Mouse (Mus musculus): Measurements from ENCODE around the gene C1qtnf2.

The C1qtnf2 gene

DNA sequence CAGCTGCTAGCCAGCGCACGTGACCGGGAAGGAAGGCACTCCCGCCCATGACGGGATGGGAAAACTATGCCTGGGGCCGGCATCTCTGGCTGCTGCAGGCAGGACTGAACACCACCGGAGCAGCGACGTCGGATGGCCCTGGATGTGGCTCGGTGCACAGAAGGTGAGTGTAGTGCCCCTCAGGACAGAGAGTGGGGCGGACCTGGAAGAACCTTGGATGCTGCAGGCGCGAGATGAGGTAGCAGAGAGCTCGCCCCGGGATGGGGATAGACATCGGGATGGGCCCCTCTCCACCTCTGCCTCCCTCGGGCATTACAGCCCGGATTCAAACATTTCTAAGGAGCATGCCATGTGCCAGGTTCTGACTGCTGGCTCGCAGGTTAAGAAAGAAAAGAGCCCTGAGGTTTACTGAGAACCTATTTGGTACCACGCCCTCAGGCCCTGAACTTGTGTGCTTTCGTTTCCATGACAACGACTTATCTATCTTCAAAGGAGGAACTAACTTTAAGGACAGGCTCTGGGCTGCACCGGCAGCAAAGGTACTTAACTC is at the start of gene C1qtnf2:
C1qtnf2 (plus strand) TSS at position 52 of the 550 bp plus-strand sequence.
- peak; percentile 82 for DNase-seq

DNA sequence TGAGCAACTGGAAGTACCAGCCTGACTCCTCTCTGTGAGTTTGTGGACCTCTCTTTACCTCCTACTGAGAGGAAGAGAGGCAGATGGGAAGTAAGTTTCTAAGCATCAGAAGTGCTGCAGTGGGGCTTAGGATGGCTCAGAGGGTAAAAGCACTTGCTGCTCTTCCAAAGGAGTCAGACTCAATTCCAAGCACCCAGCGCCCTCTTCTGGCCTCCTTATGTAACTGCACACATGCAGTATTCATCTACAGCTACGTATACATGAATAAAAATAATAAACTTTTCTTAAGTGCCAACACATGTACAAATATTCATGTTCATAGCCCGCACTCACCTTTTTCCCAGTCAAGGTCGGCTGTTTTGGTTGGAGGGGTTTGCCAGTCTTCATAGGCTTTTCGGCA is 49.7 kb upstream of the C1qtnf2 start:
- DNase-seq = no peak

DNA sequence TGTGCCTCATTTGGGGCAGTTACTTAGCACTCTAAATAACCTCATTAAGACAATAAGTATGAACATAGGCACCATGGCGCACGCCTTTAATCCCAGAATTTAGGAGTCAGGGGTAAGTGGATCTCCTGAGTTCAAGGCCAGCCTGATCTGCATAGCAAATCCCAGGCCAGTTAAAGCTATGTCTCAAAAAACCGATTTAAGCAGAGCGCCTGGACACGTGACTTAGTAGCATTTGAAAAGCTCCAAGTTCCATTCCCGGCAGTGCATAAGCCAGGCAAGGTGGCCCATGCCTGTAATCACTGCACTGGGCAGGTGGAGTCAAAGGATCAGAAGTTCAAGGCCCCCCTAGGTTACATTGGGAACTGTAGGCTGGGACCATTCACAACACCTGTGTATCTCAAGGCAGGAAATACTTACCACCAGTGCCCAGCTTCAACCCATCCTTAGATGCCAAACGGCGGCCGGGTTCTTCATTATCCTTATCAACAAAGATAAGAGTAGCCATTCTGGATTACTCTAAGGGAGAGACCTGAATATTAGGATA is 48.8 kb upstream of the C1qtnf2 start:
- no peak for DNase-seq

DNA sequence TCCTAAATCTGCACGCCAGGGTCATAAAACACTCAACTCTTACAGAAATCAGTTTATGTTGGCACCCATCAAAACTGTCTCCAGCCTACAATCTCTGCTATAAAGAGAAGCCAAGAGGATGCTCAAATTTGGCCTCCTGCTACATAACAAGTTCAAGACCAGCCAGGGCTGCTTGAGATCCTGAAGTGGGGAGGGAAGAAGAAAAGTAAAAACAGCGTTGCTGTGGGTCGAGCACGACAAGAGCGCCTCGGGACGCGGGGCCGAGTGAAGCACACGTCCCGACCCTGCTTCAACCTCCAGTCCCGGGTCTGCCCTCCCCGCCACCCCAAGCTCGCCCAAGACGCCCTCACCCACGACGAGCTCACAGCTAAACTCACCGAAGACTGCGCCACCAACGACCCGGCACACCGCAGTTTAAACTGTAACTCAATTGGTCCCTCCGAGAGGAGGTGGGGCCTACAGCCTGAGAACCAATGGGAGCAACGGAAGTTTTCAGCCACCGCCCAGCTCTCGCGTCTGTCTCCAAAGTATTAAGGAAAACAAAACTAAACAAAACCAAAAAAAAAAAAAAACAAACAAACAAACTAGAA is 48.2 kb upstream of the C1qtnf2 start, which contains the start of gene Pttg1:
Pttg1 (minus strand) TSS at position 428 of the 590 bp plus-strand sequence.
- DNase-seq = peak; percentile 92

DNA sequence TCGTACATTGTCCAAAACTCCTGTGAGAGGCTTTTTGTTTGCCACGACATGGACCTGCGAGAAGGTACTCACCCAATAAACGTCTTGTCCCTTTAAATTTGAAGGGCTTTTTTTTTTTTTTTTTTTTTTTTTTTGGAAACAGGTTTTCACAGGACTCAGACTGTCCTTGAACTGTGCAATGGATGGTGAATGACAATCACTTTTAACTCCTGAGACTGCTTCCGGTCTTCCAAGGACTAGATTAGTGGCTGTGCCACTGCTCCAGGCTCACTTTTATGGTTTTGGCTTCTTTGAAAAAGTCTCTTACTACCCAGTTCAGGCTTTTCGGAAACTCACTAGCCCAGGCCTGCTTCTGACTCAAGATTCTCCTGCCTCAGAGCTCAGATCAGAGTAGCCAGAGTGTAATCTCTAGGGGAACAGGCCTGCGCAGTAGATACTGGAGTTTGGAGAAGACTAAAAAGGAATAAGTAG is 47.6 kb upstream of the C1qtnf2 start:
- DNase-seq = peak; percentile 22

DNA sequence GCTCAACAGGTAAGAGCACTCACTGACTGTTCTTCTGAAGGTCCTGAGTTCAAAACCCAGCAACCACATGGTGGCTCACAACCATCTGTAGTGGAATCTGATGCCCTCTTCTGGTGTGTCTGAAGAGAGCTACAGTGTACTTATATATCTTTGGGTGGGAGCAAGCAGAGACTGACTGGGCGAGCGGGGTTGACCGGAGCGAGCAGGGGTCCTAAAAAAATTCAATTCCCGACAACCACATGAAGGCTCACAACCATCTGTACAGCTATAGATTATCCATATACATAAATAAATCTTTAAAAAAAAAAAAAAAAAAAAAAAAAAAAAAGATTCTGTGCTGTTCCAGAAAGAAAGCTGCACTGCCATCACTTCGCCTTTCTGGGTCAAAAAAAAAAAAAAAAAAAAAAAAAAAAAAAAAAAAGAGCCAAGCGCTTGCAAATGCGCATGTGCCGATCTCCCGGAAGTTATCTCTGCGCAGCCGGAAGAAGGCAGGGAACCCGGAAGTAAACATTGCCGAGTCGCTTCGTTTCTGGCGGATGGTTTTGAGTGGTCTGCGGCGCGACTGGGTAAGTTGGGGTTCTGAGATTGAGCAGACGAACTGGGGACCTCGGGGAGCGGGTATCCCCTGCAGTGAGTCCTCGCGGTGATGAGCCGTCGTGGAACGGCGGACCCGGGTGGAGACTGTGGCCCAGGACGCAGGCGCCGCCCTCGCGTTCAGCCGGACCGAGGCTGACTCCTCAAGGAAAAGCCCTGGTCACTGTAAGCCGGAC is 40.6 kb upstream of the C1qtnf2 start, which contains the start of gene Slu7:
Slu7 (plus strand) TSS at position 491 of the 770 bp plus-strand sequence.
- peak; percentile 84 for DNase-seq

DNA sequence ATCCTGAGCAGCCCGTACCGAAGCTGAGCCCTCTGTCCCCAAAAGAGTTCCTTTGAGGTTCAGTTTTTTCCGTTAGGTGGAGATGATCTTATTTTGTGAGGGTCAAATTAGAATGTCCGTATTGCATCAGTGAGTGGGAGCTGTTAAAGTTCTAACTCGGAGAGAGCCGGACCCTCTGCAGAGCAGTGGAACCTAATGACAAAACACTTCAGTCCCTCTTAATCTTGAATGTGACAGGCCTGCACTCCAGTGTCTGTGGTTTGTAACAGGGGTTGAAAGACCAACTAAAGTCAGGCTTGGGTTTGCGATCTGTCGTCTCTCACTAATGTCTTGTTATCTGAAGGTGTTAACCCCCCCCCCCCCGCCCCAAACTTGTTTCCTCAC is 40.1 kb upstream of the C1qtnf2 start:
- DNase-seq = no peak

DNA sequence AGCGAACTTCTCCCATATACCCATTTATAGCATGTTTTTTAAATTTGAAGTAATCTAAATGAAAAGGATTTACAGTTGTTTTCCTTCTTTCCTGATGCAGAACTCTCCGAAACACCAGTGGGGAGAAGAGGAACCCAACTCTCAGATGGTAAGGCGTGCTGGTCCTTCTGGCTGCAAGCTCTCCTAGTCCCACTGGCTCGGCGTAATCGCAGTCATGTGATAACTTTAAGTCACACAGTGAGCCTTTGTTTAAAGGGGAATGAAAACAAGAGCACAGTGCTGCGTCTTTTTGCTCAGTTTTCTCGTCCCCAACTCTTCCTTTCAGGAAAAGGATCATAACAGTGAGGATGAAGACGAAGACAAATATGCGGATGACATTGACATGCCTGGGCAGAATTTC is 33.0 kb upstream of the C1qtnf2 start:
- DNase-seq = no peak

DNA sequence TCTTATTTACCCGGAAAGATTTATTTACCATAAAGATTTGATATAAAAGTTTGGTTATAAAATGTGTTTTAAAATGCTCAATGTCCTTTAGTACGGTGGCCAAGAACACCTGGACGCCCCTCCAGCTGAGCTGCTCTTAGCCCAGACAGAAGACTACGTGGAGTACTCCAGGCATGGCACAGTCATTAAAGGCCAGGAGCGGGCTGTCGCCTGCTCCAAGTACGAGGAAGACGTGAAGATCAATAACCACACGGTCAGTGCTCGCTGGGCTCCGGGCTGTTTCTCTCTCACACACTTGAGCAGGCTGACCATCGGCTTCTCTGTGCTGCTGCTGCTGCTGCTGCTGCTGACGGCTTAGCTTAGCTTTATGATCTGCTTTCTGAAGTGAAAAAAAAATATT is 30.9 kb upstream of the C1qtnf2 start:
- no peak for DNase-seq

DNA sequence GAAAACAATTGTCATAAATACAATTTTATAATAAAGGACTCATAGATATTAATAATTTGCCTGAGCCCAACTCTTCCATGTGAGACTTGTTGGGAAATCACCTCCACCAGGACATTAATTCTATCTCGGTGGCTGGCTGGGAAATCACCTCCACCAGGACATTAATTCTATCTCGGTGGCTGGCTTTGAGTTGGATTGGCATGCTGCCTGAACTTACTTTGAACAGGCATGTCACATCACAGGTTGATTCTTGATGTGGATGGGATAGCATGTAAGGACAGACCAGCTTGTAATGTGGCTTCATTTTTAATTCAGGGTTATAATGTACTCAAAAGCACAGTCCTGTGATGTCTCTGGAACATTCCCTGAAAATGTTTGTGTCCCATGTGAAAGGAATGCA is 24.2 kb upstream of the C1qtnf2 start:
- DNase-seq = no peak

DNA sequence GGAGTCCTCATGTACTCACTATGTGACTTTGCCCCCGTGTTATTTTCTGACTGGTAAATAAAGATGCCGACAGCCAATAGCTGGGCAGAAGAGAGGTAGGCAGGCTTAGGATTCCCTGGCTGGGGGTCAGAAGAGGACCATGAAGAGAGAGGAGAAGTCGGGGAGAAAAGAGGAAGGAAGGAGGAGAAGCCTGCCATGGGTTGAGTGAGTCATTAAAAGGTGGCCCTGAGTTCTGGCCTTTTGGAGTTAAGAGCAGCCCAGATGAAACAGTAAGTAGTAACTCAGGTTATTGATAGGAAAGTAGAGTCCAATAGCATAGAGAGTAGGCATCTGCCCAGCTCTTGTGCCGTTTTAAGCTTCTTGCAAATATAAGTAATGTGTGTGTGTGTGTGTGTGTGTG is 22.8 kb upstream of the C1qtnf2 start:
- DNase-seq = no peak

DNA sequence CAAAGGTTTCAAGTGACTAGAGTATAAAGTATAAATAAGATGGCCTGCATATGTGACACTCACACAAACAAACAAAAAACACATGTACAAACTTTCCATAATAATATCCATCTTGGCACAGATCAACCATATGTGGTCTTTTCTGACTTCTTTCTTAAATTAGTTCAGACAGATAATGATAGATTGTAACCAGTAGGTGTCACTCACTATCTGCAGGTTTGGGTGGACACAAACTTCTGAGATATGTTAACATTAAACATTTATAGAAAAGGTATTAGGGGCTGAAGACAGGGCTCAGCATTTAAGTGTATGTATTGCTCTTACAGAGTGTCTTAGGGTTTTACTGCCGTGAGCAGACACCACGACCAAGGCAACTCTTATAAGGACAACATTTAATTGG is 21.8 kb upstream of the C1qtnf2 start:
- DNase-seq = no peak

DNA sequence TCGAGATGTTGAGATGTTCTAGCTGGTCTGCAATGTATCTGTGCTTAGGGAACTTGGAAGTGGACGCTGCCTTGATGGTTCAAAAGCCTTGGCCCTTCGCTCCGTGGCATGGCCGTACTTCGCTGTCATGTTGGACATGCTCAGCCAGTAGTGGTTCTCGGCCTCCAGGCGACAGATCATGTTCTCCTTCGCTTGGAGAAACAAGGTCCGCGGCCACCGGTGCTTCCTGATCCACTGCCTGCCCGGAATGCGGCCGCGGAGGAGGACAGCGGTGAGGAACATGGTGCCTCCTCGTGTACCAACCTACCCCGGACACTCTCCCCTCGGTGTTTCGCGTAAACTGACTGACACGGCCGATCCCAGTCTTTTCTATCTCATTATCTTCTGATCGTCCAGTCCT is 10.9 kb upstream of the C1qtnf2 start:
- DNase-seq = no peak

DNA sequence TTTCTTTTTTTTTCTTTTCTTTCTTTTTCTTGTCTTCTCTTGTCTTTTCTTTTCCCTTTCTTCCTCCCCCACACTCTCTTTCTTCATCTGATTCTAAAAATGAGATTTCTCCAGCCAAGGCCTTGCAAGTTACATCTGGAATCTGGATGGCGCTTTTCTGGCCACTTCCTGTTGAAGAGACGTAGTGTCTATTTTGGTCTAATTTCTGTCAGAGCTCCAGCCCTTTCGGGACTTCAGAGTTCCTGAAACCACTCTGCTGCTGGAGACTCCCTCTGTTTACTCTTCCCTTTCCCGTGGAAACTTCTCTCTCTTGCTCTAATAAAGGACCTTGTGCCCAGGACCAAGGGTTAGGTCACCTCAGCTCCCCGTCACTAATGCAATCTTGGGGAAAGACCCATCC is 4.0 kb upstream of the C1qtnf2 start:
- peak; percentile 78 for DNase-seq

DNA sequence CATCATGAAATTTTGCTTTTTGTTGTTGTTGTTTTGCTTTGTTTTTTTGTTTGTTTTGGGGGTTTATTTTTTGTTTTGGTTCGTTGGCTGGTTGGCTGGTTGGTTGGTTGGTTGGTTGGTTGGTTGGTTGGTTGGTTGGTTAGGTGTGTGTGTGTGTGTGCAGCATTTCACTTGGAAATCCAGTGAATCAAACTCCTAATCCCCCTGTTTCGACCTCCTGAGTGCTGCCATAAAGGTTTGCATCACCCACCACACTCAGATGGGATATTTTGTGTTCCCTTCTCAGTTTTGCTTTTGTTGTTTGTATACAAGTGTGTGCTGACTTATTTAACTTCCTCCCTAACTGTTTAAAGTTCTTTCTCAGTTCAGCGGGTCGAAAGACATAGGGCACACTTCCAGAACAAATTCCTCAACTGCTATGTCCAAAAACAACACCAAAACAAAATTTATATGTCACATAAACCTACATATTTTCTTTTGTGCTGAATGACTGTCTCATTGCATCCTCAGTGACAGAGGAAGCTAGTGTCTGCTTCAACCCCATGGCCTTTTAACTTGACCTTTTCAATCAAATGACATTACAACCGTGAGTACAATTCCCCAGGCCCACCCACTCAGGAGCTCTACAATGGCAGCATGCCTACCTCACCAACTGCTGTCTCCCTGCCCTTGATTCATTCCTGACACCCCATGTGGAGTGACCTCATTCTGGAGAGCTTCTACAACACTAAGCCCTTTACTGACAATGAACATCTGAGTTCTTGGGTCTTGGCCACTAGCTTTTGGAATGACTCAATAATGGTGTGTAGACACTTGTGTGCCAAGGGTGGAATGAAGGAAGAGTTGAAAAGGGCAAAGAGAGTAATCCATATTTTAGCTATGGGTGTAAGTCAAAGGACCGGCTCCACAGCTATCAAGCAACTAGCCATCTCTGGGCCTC is 2.9 kb upstream of the C1qtnf2 start:
- no peak for DNase-seq

DNA sequence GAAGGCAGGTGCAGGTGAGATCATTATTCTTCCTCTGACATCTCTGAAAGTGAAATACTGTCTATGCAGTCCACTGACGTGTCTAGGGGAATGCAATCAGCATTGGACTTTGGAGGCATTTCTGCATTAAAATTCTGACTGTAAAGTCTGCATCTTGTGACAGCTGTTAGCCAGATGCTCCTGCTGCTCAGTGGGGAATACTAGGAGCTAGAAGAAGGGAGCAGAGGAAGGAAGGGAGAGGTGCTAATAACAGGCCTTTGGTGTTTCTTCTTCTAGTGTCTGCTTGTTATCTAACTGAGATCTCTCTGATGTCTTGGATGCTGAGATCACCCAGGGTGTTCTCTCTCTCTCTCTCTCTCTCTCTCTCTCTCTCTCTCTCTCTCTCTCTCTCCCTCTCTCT is 961 bp upstream of the C1qtnf2 start:
- DNase-seq = no peak

DNA sequence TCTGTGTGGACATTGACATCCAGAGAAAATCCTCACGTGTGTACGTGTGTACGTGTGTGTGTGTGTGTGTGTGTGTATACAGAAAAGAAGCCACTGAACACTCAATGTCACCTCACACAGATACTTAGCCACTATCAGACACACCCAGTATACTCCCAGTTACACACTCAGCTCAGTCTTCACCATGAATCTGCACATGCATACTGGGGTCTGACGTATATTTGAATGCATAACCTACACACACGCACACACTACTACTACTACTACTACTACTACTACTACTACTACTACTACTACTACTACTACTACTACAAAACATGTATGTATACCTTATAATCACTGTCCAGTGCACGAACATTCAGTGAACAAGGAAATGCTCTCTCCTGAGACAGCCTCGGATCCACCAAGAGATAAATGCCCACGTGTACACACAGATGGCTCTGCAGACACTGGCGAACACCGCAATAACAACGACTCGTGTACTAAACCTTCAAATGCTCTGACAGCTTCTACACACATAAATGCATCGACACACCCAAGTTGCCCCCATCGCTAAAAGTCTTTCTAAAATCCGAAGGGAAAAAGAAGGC is 346 bp upstream of the C1qtnf2 start:
- DNase-seq = no peak

DNA sequence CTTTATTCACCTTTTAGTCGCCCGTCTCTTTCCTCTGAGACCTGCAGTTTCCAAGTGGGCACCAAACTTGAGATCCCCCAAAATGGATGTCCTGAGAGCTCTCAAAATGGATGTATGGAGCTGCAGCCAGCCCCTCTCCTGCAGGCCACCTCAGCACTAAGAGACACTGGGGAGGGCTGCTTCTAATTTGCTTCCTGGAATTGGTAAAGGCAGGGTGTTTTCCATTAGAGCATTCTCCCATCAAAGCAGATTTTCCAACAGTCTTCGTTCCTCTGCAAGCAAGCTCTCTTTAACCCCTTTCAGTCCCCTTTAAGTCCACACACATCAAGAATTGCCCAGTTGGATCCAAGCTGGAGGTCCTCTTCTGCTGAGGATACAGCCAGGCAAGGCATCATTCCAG is 5.3 kb downstream of the C1qtnf2 start:
- no peak for DNase-seq

DNA sequence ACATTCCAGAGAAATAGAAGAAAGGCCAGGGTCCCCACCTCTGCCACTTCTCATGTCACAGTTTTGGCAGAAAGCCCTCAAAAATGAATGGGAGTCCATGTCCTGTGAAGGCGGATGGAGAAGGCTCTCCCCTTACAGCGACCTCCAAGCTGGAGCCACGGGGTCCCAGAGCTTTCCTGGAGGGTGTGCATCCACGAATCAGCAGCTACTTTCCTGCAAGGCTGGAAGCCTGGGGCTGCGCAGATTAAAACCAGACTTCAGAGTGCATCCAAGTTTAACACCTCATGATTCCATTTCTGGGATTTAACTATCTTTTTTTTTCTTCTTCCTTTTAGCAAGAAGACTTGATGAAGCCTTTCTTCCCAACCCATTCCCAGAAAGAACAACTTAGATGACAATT is 6.5 kb downstream of the C1qtnf2 start:
- no peak for DNase-seq

DNA sequence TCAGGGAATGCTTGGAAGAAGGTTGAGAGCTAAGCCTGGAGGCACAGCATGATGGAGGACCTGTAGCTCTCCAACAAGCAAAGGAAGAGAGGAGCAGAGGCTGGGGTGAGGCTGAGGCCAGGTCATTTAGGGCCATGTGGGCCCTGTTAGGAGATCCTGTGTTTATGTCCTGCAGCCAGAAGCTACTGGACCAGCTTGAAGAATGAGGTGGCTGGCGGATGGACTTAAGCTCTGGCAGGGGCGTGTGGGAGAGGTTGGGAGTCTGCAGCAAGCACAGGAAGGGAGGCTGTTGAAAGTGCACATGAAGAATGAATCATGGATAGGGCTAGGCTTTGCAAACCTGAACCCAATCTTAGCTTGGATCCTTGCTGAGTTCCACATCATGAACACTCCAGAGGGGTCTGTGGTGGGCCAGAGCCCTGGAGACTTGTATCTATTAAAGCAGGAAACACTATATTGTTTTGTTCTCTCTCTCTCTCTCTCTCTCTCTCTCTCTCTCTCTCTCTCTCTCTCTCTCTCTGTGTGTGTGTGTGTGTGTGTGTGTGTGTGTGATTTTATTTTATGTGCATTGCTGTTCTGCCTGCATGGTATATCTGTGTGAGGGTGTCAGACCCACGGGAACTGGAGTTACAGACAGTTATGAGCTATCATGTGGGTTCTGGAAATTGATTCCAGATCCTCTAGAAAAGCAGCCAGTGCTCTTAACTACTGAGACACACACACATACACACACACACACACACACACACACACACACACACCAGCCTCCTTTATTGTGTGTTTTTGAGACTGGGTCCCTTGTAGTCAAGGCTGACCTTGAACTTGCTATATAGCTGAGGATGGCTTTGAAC is 7.8 kb downstream of the C1qtnf2 start:
- peak; percentile 84 for DNase-seq

DNA sequence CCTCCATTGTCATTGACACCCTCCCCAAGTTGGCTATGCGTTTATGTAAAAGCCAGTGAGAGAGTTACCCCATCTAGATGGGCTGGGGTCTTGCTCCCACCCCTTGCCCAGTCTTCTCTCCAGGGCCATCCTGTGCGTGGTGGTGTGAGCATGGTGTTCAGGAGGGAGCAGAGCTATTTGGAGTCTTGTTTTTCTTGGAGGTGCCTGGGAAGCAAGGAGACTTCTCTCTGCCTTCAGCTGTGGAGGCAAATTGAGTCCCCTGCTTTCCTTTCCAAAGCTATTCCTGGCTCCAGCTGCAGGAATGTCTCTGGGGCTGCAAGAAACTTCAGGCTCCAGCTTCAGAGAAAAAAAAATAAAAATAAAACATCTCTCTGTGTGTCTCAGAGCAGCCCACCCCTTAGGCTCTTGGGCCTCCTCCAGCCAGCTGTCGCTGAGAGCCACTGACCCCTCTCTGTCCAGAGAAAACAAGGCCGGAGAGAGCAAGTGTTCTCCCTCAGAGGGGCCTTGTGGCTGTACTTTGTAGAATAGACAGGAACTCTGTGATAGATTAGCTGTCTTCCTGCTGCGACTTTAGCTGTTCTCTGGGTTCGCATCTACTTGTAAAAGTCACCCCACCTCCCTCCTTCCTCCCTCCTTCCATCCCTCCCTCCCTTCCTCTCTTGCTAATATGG is 9.2 kb downstream of the C1qtnf2 start:
- peak; percentile 79 for DNase-seq

Measured in lung, postnatal 10 days (tissue).